In the genomic region with DNA sequence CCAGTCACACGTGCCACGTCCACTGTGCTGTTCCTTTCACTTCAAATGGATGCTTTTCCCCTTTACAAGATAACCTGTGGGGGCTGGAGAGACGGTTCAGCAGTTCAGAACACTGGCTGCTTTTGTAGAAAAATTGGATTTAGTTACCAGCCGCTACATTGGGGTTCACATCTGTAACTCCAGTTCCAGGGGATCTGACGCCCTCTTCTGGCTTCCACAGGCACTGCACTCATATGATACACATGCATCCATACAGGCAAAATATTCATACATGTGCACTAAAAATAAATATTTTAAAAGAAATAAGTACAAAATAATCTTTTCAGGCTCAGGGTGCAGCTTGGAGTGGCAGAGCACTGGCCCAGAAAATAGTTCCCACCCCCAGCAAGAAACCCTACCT, we compare ENCODE assay signal across 23 mouse cellular contexts. TPM values are rescaled to one million over a fixed set of nuclear protein-coding genes. Genes with fewer than 3 reads are reported as not detected.
DNase-seq lines count a peak whose midpoint lies in the region; ATAC-seq and TF ChIP-seq lines count a peak whose summit lies in the region.
"Had no signal": no experiment of that assay in that cellular context is flagged by ENCODE, and none has a peak within 500 bp of the region (broad histone marks: within the 10 kb centered on the region; RNA-seq: fewer than 3 reads in every experiment).

No protein-coding gene starts in this region.

- no peak overlapping the region for H3K27ac ChIP-seq in heart, adult 2 months
- H3K27ac ChIP-seq in liver, postnatal 0 days (ENCODE audit: low read depth), result no peak overlapping the region
- no peak overlapping the region for H3K27ac ChIP-seq in liver, embryonic 11.5 days (ENCODE audit: low read depth, low read length)
- no peak overlapping the region for H3K27ac ChIP-seq in CH12.LX (ENCODE audit: insufficient read depth, low read depth)
- H3K27ac ChIP-seq: embryonic facial prominence, embryonic 15.5 days; forebrain, embryonic 10.5 days; heart, embryonic 15.5 days; hindbrain, embryonic 10.5 days; neural tube, embryonic 13.5 days had no signal

- no peak for DNase-seq in heart, adult 2 months
- DNase-seq in heart, postnatal 36 days, result no peak
- no peak for DNase-seq in liver, postnatal 0 days
- no peak for DNase-seq in liver, embryonic 11.5 days (ENCODE audit: low spot score)
- peak; percentile 10 for DNase-seq in CH12.LX (ENCODE audit: extremely low read depth)
- peak; percentile 4 for DNase-seq in induced T-regulatory cell, adult 2 months (ENCODE audit: low read depth)
- DNase-seq in right cerebral cortex, postnatal 14 days, result no peak
- DNase-seq in ovary, postnatal 36 days (ENCODE audit: low spot score), result no peak
- DNase-seq: cerebellum, postnatal 14 days; embryo, embryonic 11 days; gastrocnemius, postnatal 10 days; heart, adult 18-20 months; kidney, adult 11 months; kidney, postnatal 25 days; layer of hippocampus, adult 9-11 months; lung, postnatal 10 days; right cerebral cortex, postnatal 25 days; thymus, adult 2 months had no signal

- intact Hi-C loops in heart, adult 2 months (cut with DNase I), result no loop called here
- intact Hi-C loops in heart, postnatal 36 days (cut with DNase I), result no loop called here

- H3K27me3 ChIP-seq in heart, adult 2 months (ENCODE audit: control insufficient read depth, insufficient read depth, low read length), result no peaks in the 10 kb centered on the region
- H3K27me3 ChIP-seq in liver, postnatal 0 days (ENCODE audit: insufficient read depth, low read length), result no peaks in the 10 kb centered on the region
- no peaks in the 10 kb centered on the region for H3K27me3 ChIP-seq in liver, embryonic 11.5 days (replicated peaks; ENCODE audit: control insufficient read depth, insufficient read depth, low read length)
- no peaks in the 10 kb centered on the region for H3K27me3 ChIP-seq in CH12.LX (replicated peaks)
- H3K27me3 ChIP-seq: heart, embryonic 15.5 days had no signal

- TF ChIP-seq RAD21 in CH12.LX (IDR thresholded peaks at IDR 0.05; ENCODE audit: low read depth, low read length), result peak; percentile 27

- H3K36me3 ChIP-seq in heart, adult 2 months (ENCODE audit: control insufficient read depth, insufficient read depth, low read length), result no peaks in the 10 kb centered on the region
- H3K36me3 ChIP-seq in liver, postnatal 0 days (replicated peaks; ENCODE audit: insufficient read depth, low read length), result no peaks in the 10 kb centered on the region
- H3K36me3 ChIP-seq in liver, embryonic 11.5 days (ENCODE audit: control insufficient read depth, insufficient read depth, low read length), result no peaks in the 10 kb centered on the region
- no peaks in the 10 kb centered on the region for H3K36me3 ChIP-seq in CH12.LX (replicated peaks in 1 of 2; ENCODE audit: control insufficient read depth in 1 of 2, insufficient read depth in 1 of 2, low read length in 1 of 2)
- H3K36me3 ChIP-seq: embryonic facial prominence, embryonic 15.5 days; forebrain, embryonic 10.5 days; heart, embryonic 15.5 days; hindbrain, embryonic 10.5 days; neural tube, embryonic 13.5 days had no signal

- no peaks in the 10 kb centered on the region for H3K4me1 ChIP-seq in heart, adult 2 months (ENCODE audit: control insufficient read depth, insufficient read depth, low read length)
- H3K4me1 ChIP-seq in liver, postnatal 0 days (ENCODE audit: insufficient read depth), result no peaks in the 10 kb centered on the region
- no peaks in the 10 kb centered on the region for H3K4me1 ChIP-seq in liver, embryonic 11.5 days (replicated peaks; ENCODE audit: control insufficient read depth, insufficient read depth, low read length)
- H3K4me1 ChIP-seq in CH12.LX (ENCODE audit: control insufficient read depth in 1 of 2, insufficient read depth in 2 of 2), result peaks cover 11 to 17% of the 10 kb centered on the region in 2 experiments

- no peak overlapping the region for H3K4me3 ChIP-seq in heart, adult 2 months
- H3K4me3 ChIP-seq in liver, postnatal 0 days (ENCODE audit: low read depth, low read length), result no peak overlapping the region
- H3K4me3 ChIP-seq in liver, embryonic 11.5 days (ENCODE audit: low read depth, low read length), result no peak overlapping the region
- H3K4me3 ChIP-seq in CH12.LX (replicated peaks in 1 of 3; ENCODE audit: low read depth in 2 of 3, low read length in 2 of 3, poor library complexity in 1 of 3), result no peak overlapping the region
- H3K4me3 ChIP-seq: embryonic facial prominence, embryonic 15.5 days; forebrain, embryonic 10.5 days; heart, embryonic 15.5 days; hindbrain, embryonic 10.5 days; neural tube, embryonic 13.5 days had no signal

- H3K4me2 ChIP-seq in liver, postnatal 0 days (ENCODE audit: low read depth, low read length), result no peak overlapping the region
- H3K4me2 ChIP-seq in liver, embryonic 11.5 days, result no peak overlapping the region
- no peak overlapping the region for H3K4me2 ChIP-seq in CH12.LX (ENCODE audit: insufficient read depth, low read depth, poor library complexity, severe bottlenecking)
- H3K4me2 ChIP-seq: embryonic facial prominence, embryonic 15.5 days; heart, embryonic 15.5 days; neural tube, embryonic 13.5 days had no signal

- H3K9me3 ChIP-seq in liver, postnatal 0 days (ENCODE audit: low read length), result no peaks in the 10 kb centered on the region
- no peaks in the 10 kb centered on the region for H3K9me3 ChIP-seq in liver, embryonic 11.5 days (ENCODE audit: control insufficient read depth, low read length)
- H3K9me3 ChIP-seq in CH12.LX (replicated peaks; ENCODE audit: low read length), result no peaks in the 10 kb centered on the region
- H3K9me3 ChIP-seq: embryonic facial prominence, embryonic 15.5 days; forebrain, embryonic 10.5 days; heart, embryonic 15.5 days; hindbrain, embryonic 10.5 days; neural tube, embryonic 13.5 days had no signal

- ATAC-seq in liver, postnatal 0 days, result no peak
- no peak for ATAC-seq in liver, embryonic 11.5 days (replicated peaks; ENCODE audit: low FRiP score)

- TF ChIP-seq CTCF in heart, adult 2 months (IDR thresholded peaks at IDR 0.05), result peak; percentile 18; the same call in 1 of the 2 replicates
- peak; percentile 45 for TF ChIP-seq CTCF in liver, postnatal 0 days (IDR thresholded peaks at IDR 0.05; ENCODE audit: low read depth)
- peak in 1 of 2 experiments; percentile 49; a peak in 2 of 4 replicates for TF ChIP-seq CTCF in CH12.LX (conservative IDR thresholded peaks at IDR 0.05 in 1 of 2, IDR thresholded peaks at IDR 0.05 in 1 of 2; ENCODE audit: low read depth in 2 of 2, low read length in 2 of 2)

- dilution Hi-C loops in CH12.LX (cut with MboI; ENCODE audit: extremely low pct_ligation_motif_present, extremely low pct_unique_long_range_greater_than_20kb, low sequenced_read_pairs), result no loop called here

- TF ChIP-seq POLR2A in heart, adult 2 months (IDR thresholded peaks at IDR 0.05; ENCODE audit: insufficient read depth, low read depth, low read length), result no peak
- TF ChIP-seq POLR2A in CH12.LX (IDR thresholded peaks at IDR 0.05; ENCODE audit: low read depth, low read length), result no peak

- H3K9ac ChIP-seq in heart, adult 2 months (ENCODE audit: low read depth, low read length), result no peak overlapping the region
- no peak overlapping the region for H3K9ac ChIP-seq in liver, postnatal 0 days (replicated peaks)
- no peak overlapping the region for H3K9ac ChIP-seq in liver, embryonic 11.5 days (ENCODE audit: low read depth, low read length)
- H3K9ac ChIP-seq in CH12.LX (ENCODE audit: insufficient read depth, low read depth), result no peak overlapping the region
- H3K9ac ChIP-seq: embryonic facial prominence, embryonic 15.5 days; heart, embryonic 15.5 days; neural tube, embryonic 13.5 days had no signal

- WGBS in heart, adult 2 months, result 80% methylated on average over 5 of the region's 5 CpGs
- 70% methylated on average over 5 of the region's 5 CpGs for WGBS in liver, postnatal 0 days (ENCODE audit: insufficient replicate concordance)
- WGBS in liver, embryonic 11.5 days, result 68% methylated on average over 5 of the region's 5 CpGs

- no peaks in the 10 kb centered on the region for H3K79me2 ChIP-seq in heart, adult 2 months (replicated peaks; ENCODE audit: control insufficient read depth, insufficient read depth, low read length)
- H3K79me2 ChIP-seq in CH12.LX (replicated peaks; ENCODE audit: control insufficient read depth, extremely low read depth, insufficient read depth, poor library complexity, severe bottlenecking), result no peaks in the 10 kb centered on the region

- in situ Hi-C loops in CH12.LX (cut with MboI; ENCODE audit: low pct_ligation_motif_present, low pct_unique_long_range_greater_than_20kb, low sequenced_read_pairs), result no loop called here

- no peak for TF ChIP-seq EP300 in heart, adult 2 months (IDR thresholded peaks at IDR 0.05; ENCODE audit: insufficient read depth, low read depth, low read length)
- TF ChIP-seq EP300 in liver, postnatal 0 days (IDR thresholded peaks at IDR 0.05; ENCODE audit: low read depth), result no peak
- no peak for TF ChIP-seq EP300 in CH12.LX (IDR thresholded peaks at IDR 0.05; ENCODE audit: low read length)

TF ChIP-seq in CH12.LX, 34 proteins besides CTCF, POLR2A, EP300 and RAD21:
- TF ChIP-seq JUN (IDR thresholded peaks at IDR 0.05; ENCODE audit: insufficient read depth, low read depth, low read length) (no peak), SMC3 (IDR thresholded peaks at IDR 0.05; ENCODE audit: low read depth, low read length) (peak; percentile 28; the same call in 1 of the 2 replicates)

RNA-seq across cellular contexts. Expression of a gene that starts 45.5 kb away (rescaled TPM):
- 10 to 100 TPM; 16.7 to 18.4 TPM for total RNA-seq in heart, adult 2 months (2021)
- 4.5 and 9.6 TPM in 2 replicates for polyA plus RNA-seq in heart, adult 2 months (2012; rRNA removed)
- total RNA-seq in heart, postnatal 36 days (2021), result 10 to 100 TPM; 17.8 to 20.1 TPM
- polyA plus RNA-seq in liver, postnatal 0 days (2015; fragmentation: Nextera tagmentation; extraction: Ambion mirVana), result 3.1 and 3.3 TPM in 2 replicates
- 19.2 and 20.1 TPM in 2 replicates for polyA plus RNA-seq in liver, embryonic 11.5 days (2014; fragmentation: Nextera tagmentation; extraction: Ambion mirVana)
- total RNA-seq in CH12.LX (2012; rRNA removed) (17.4 and 20.0 TPM in 2 replicates), CH12.LX (2014; rRNA removed) (10.8 and 13.2 TPM in 2 replicates)
- polyA plus RNA-seq in CH12.LX (2012; ENCODE audit: insufficient read length, low read depth), result 15.3 and 16.1 TPM in 2 replicates

RNA-seq across cellular contexts. Expression of a gene that starts 45.6 kb away (rescaled TPM):
- 1 to 10 TPM; 4.1 to 4.5 TPM for total RNA-seq in heart, adult 2 months (2021)
- polyA plus RNA-seq in heart, adult 2 months (2012; rRNA removed), result 1.5 and 2.0 TPM in 2 replicates
- total RNA-seq in heart, postnatal 36 days (2021), result 1 to 10 TPM; 3.3 to 4.1 TPM
- 4.2 and 4.4 TPM in 2 replicates for polyA plus RNA-seq in liver, postnatal 0 days (2015; fragmentation: Nextera tagmentation; extraction: Ambion mirVana)
- polyA plus RNA-seq in liver, embryonic 11.5 days (2014; fragmentation: Nextera tagmentation; extraction: Ambion mirVana), result 15.5 and 16.4 TPM in 2 replicates
- total RNA-seq in CH12.LX (2012; rRNA removed) (15.9 and 23.4 TPM in 2 replicates), CH12.LX (2014; rRNA removed) (26.8 and 28.8 TPM in 2 replicates)
- polyA plus RNA-seq in CH12.LX (2012; ENCODE audit: insufficient read length, low read depth), result 18.1 and 18.8 TPM in 2 replicates

Comparison
In these comparisons a context has a peak if more than half of its experiments do, and no peak if none do; other contexts are left out.
1. DNase-seq: peak in CH12.LX (single experiment) and induced T-regulatory cell, adult 2 months (single experiment); none in heart, adult 2 months (0 of 2), heart, postnatal 36 days (0 of 2), liver, postnatal 0 days (single experiment), liver, embryonic 11.5 days (single experiment), right cerebral cortex, postnatal 14 days (single experiment) and ovary, postnatal 36 days (single experiment).